Mouse (Mus musculus) heart, postnatal 0 days (tissue): ENCODE data around the gene Fchsd2. TPM values are rescaled to one million over a fixed set of nuclear protein-coding genes. Genes with fewer than 3 reads are reported as not detected.
A peak's percentile ranks its signal among the peaks of the same experiment; 100 is the strongest.

ENCODE experiments used
- ATAC-seq: fragments of 200-750 bp; cut with Nextera tagmentation; 2 replicates; pipeline ENCODE4 v1.8.0; 2017; ENCODE audit warnings: low read depth, moderate number of reproducible peaks, moderate library complexity; ENCODE audit not compliant: insufficient read depth
- DNase-seq: peaks from one replicate; pipeline ENCODE4 v3.0.0-alpha.2; 2016; ENCODE audit warnings: low spot score
- H3K27ac ChIP-seq: fragments of 300-500 bp; sonication (generic); 2 replicates; pipeline ENCODE4 v1.5.1; 2014; ENCODE audit warnings: low read depth, mild to moderate bottlenecking
- H3K27me3 ChIP-seq: fragments of 300-500 bp; sonication (generic); 2 replicates; pipeline ENCODE4 v1.6.1; 2014; ENCODE audit warnings: low read length, mixed read lengths; ENCODE audit not compliant: control insufficient read depth, insufficient read depth
- H3K36me3 ChIP-seq: fragments of 300-500 bp; sonication (generic); replicated peaks from 2 replicates; pipeline ENCODE4 v1.6.1; 2014; ENCODE audit warnings: low read length, mixed read lengths; ENCODE audit not compliant: control insufficient read depth, insufficient read depth
- H3K4me1 ChIP-seq: fragments of 300-500 bp; sonication (generic); 2 replicates; pipeline ENCODE4 v1.6.1; 2014; ENCODE audit warnings: antibody characterized with exemption; ENCODE audit not compliant: control insufficient read depth, insufficient read depth
- H3K4me2 ChIP-seq: fragments of 300-500 bp; sonication (generic); 2 replicates; pipeline ENCODE4 v1.6.1; 2014; ENCODE audit warnings: low read depth, mild to moderate bottlenecking, low read length, moderate library complexity
- H3K4me3 ChIP-seq: fragments of 300-500 bp; sonication (generic); 2 replicates; pipeline ENCODE4 v1.5.1; 2014; ENCODE audit warnings: low read depth, low read length
- H3K9ac ChIP-seq: fragments of 300-500 bp; sonication (generic); replicated peaks from 2 replicates; pipeline ENCODE4 v1.6.1; 2014; ENCODE audit warnings: low read depth, low read length, mixed read lengths
- H3K9me3 ChIP-seq: fragments of 300-500 bp; sonication (generic); replicated peaks from 2 replicates; pipeline ENCODE4 v1.6.1; 2016; ENCODE audit warnings: low read length; ENCODE audit not compliant: control insufficient read depth
- CTCF ChIP-seq: IDR thresholded peaks from 2 replicates; pipeline ENCODE4 v1.5.1; 2016; ENCODE audit warnings: antibody characterized with exemption, control low read depth, low read depth
- EP300 ChIP-seq: IDR thresholded peaks from 2 replicates; pipeline ENCODE4 v1.6.1; 2016; ENCODE audit warnings: antibody characterized with exemption, low read depth
- WGBS: fragments of 180-500 bp; shearing (Covaris S2); extraction: QIAGEN DNeasy Blood & Tissue Kit; methylation state at CpG from one replicate; pipeline ENCODE4 v1.1.7; 2014; 5-methylcytosine and 5-hydroxymethylcytosine counted together
- polyA plus RNA-seq: library from polyadenylated mRNA; unstranded; fragments of >200 nt; fragmentation: Nextera tagmentation; extraction: Ambion mirVana; gene quantifications from 2 replicates; pipeline ENCODE4 v1.2.1, GENCODE M21; 2015
- total RNA-seq: library from RNA; depleted of rRNA; stranded (reverse); fragments of >200 nt; gene quantifications from 2 replicates; pipeline ENCODE4 v1.2.3, GENCODE M21; 2014; ENCODE audit warnings: low replicate concordance

Fchsd2 gene
- total and polyA plus RNA-seq, 2 experiments from 2014 or later: 8.7 to 19.3 TPM

- 91% methylated on average over 2 of the region's 2 CpGs for WGBS
- DNase-seq (no peak), ATAC-seq (no peak)
Measured at GRCm38 (mm10) chr7:101223501-101223900, 130.8 kb downstream of the Fchsd2 start.

DNA sequence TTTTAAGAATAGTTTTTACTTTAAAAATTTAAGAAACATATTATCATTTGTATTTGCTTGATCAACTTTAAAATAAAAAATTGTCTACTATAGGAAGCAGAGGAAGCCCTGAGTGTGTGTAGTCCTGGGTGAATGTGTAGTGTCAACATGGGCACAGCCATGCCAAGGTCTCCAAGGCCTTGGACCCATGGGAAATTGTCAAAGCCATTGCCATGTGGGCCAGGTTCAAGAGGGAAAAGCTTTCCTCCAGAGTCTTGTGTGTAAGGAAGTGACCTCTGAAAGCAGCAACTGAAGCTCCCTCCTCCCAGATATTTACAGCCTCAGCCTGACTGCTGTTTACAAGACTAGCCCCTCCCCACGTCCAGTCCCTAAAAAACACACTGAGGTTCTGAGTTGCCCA is 136.7 kb downstream of the Fchsd2 start:
- no peaks in the 10 kb centered on the region for H3K27me3 ChIP-seq
- no peaks in the 10 kb centered on the region for H3K9me3 ChIP-seq
- DNase-seq (no peak), ATAC-seq (no peak)
- WGBS: 75% methylated on average over 1 of the region's 1 CpGs
- H3K4me2 ChIP-seq: no peak overlapping the region
- H3K36me3 ChIP-seq: no peaks in the 10 kb centered on the region
- H3K4me1 ChIP-seq: no peaks in the 10 kb centered on the region
- H3K9ac ChIP-seq: no peak overlapping the region
- H3K27ac ChIP-seq: no peak overlapping the region
- no peak overlapping the region for H3K4me3 ChIP-seq
- TF ChIP-seq EP300 (no peak), CTCF (no peak)

More at GRCm38 (mm10) chr7:101223501-101223900, 130.8 kb downstream of the Fchsd2 start:
- no peak overlapping the region for H3K27ac ChIP-seq
- H3K9me3 ChIP-seq: no peaks in the 10 kb centered on the region
- H3K27me3 ChIP-seq: no peaks in the 10 kb centered on the region
- H3K4me3 ChIP-seq: no peak overlapping the region
- H3K36me3 ChIP-seq: no peaks in the 10 kb centered on the region
- TF ChIP-seq CTCF (no peak), EP300 (no peak)
- H3K4me1 ChIP-seq: no peaks in the 10 kb centered on the region
- H3K4me2 ChIP-seq: no peak overlapping the region
- no peak overlapping the region for H3K9ac ChIP-seq

DNA sequence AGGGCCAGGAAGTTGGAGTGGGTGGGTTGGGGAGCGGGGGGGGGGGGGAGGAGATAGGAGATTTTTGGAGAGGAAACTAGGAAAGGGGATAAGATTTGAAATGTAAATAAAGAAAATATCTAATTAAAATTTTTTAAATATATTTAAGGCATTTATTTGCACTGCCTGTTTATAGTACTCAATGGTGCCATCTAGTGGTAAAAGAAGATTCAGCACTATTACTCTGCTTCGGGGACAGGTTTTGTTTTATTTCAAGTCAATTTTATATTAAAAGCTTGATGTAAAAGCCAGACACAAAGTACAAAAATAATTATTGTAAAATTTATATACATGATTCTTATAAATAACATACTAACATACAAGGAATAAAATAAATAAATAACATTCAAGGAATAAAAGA is 138.8 kb downstream of the Fchsd2 start:
- no peak for ATAC-seq
- Histone ChIP-seq H3K4me1 (no peaks in the 10 kb centered on the region), H3K36me3 (no peaks in the 10 kb centered on the region), H3K27ac (no peak overlapping the region), H3K9me3 (no peaks in the 10 kb centered on the region), H3K4me2 (no peak overlapping the region), H3K27me3 (no peaks in the 10 kb centered on the region), H3K4me3 (no peak overlapping the region), H3K9ac (no peak overlapping the region)
- peak; percentile 41 for DNase-seq
- WGBS: 39% methylated on average over 1 of the region's 2 CpGs
- TF ChIP-seq CTCF (peak; percentile 61), EP300 (no peak)

DNA sequence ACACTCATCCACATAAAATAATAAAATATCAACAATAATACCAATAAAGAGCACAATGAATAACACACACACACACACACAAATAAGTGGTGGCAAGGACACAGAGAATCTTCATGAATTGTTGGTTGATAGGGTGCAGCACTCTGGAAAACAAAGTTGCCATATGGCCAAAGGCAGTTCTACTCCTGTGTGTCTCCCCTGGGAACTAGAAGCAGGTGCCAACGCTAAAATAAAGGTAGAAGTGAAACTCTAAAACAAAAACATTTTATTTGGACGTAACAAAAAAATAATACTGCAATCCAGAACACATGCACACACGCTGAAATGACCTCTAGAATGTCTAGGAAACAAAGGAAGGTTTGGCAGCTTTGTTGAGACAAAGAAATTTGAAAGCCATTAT is 140.1 kb downstream of the Fchsd2 start:
- 82% methylated on average over 3 of the region's 3 CpGs for WGBS
- H3K9me3 ChIP-seq: no peaks in the 10 kb centered on the region
- H3K4me2 ChIP-seq: no peak overlapping the region
- no peaks in the 10 kb centered on the region for H3K4me1 ChIP-seq
- ATAC-seq (no peak), DNase-seq (no peak)
- H3K9ac ChIP-seq: no peak overlapping the region
- TF ChIP-seq EP300 (no peak), CTCF (no peak)
- H3K27ac ChIP-seq: no peak overlapping the region
- H3K4me3 ChIP-seq: no peak overlapping the region
- H3K27me3 ChIP-seq: no peaks in the 10 kb centered on the region
- H3K36me3 ChIP-seq: no peaks in the 10 kb centered on the region

DNA sequence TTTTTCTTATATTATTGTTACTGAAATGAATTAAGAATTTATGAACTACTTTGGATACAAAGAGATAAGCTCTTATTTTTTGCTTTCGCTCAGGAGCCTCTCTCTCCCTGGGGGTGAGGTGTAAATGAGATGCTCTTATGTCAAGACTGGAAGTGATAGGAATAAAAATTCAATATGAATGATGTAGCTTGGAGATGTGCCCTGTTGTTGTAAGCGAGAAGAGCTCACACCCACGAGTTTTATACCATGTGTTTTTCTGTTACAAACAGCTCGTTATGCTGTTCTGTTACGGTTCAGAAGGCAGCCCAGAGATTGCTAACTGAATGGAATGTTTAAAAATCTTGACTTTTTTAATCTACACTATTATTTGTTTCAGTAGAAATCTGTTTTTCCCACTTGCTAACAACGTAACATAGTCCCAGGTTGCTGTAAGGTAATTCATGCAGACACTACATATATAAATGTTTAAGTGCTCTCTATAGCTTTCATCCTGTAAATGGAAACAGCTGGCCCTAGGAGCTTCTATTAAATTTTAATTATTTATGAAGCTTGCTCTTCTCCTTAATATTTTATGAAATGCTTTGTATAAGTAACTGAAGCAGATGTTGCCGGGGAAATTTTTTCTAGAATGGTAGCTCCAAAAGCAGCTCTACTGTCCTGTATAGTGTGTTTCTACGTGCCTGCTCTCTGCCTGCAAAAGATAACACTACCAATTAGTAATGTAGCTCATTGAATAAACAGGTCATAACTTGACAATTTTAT is 144.2 kb downstream of the Fchsd2 start:
- H3K4me1 ChIP-seq: no peaks in the 10 kb centered on the region
- no peak overlapping the region for H3K4me2 ChIP-seq
- TF ChIP-seq CTCF (no peak), EP300 (no peak)
- DNase-seq (no peak), ATAC-seq (no peak)
- H3K36me3 ChIP-seq: no peaks in the 10 kb centered on the region
- no peak overlapping the region for H3K9ac ChIP-seq
- no peaks in the 10 kb centered on the region for H3K9me3 ChIP-seq
- H3K4me3 ChIP-seq: no peak overlapping the region
- no peaks in the 10 kb centered on the region for H3K27me3 ChIP-seq
- H3K27ac ChIP-seq: no peak overlapping the region
- WGBS: 77% methylated on average over 8 of the region's 8 CpGs

DNA sequence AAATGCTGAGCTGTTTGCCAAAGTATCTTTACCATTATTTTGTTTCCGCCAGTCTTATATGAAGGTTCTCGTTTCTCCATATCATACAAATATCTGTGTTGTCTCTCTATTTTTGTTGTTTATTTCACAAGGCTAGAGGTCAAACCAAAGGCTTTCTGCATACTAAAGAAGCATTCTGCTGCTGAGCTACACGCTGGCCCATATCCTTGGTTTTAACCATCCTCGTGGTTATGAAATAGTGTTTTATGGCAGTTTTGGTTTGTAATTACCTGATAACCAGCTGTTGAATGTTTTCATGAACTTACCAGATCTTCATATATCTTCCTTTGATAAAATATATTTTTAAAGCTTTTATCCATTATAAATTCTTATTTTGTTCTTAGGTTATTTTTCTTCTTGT is 156.1 kb downstream of the Fchsd2 start:
- WGBS: 92% methylated on average over 4 of the region's 4 CpGs

More for the DNA sequence above, 156.1 kb downstream of the Fchsd2 start:
- no peak for DNase-seq
- no peak overlapping the region for H3K27ac ChIP-seq
- H3K9me3 ChIP-seq: no peaks in the 10 kb centered on the region
- no peak overlapping the region for H3K9ac ChIP-seq
- no peak for ATAC-seq
- H3K36me3 ChIP-seq: peaks cover 41% of the 10 kb centered on the region
- TF ChIP-seq CTCF (no peak), EP300 (no peak)
- H3K4me2 ChIP-seq: no peak overlapping the region
- H3K4me3 ChIP-seq: no peak overlapping the region
- no peaks in the 10 kb centered on the region for H3K27me3 ChIP-seq
- H3K4me1 ChIP-seq: no peaks in the 10 kb centered on the region
